Mouse (Mus musculus): ENCODE measurements around the gene Vmn1r67. TPM values are rescaled to one million over a fixed set of nuclear protein-coding genes. Genes with fewer than 3 reads are reported as not detected.

Vmn1r67 gene
- polyA plus RNA-seq (2012; rRNA removed) = not detected in 2 replicates

GRCm38 (mm10) chr7:10443031-10443430 lies at the start of gene Vmn1r67:
Gene Vmn1r67 (plus strand): TSS chr7:10443331.
- no peak for DNase-seq (ENCODE audit: low read depth)

GRCm38 (mm10) chr7:10458166-10458565 lies 15.0 kb downstream of the Vmn1r67 start:
- no peak for DNase-seq (ENCODE audit: low read depth)

- no peak for DNase-seq (ENCODE audit: low read depth)
These were observed 36.7 kb downstream of the Vmn1r67 start for GRCm38 (mm10) chr7:10479813-10480212.

GRCm38 (mm10) chr7:10480588-10481233 lies 37.6 kb downstream of the Vmn1r67 start:
- no peak for DNase-seq (ENCODE audit: low read depth)

GRCm38 (mm10) chr7:10494786-10495521 lies 51.8 kb downstream of the Vmn1r67 start, which contains the start of gene Zik1:
Gene Zik1 (minus strand): TSS chr7:10495394.
- peak; percentile 16 for DNase-seq (ENCODE audit: low read depth)

- DNase-seq (ENCODE audit: low read depth) = no peak
These were observed 52.4 kb downstream of the Vmn1r67 start for GRCm38 (mm10) chr7:10495578-10495977.

Other genes with a start within 250 kb of the Vmn1r67 start
- gene Vmn1r66, start 165.3 kb upstream of the Vmn1r67 start, polyA plus RNA-seq (2012; rRNA removed) = not detected in 2 replicates
- 0.54 and 0.60 TPM in 2 replicates for gene Zik1, start 52.1 kb downstream of the Vmn1r67 start, polyA plus RNA-seq (2012; rRNA removed)
- not detected in 2 replicates for gene Vmn1r68, start 115.2 kb downstream of the Vmn1r67 start, polyA plus RNA-seq (2012; rRNA removed)
- not detected in 2 replicates for gene Vmn1r69, start 170.3 kb downstream of the Vmn1r67 start, polyA plus RNA-seq (2012; rRNA removed)
- gene Vmn1r70, start 188.2 kb downstream of the Vmn1r67 start, polyA plus RNA-seq (2012; rRNA removed) = not detected in 2 replicates
- gene Nlrp4b, start 244.5 kb downstream of the Vmn1r67 start, polyA plus RNA-seq (2012; rRNA removed) = not detected in 2 replicates